Mouse (Mus musculus): ENCODE results near the gene Phactr4.
A peak's percentile ranks its signal among the peaks of the same experiment; 100 is the strongest.
"Not testable (repeated sequence)": the region's sequence is repeated elsewhere in the genome, so short reads cannot be mapped to it uniquely, and the experiment has no call there.

Phactr4 gene

DNA sequence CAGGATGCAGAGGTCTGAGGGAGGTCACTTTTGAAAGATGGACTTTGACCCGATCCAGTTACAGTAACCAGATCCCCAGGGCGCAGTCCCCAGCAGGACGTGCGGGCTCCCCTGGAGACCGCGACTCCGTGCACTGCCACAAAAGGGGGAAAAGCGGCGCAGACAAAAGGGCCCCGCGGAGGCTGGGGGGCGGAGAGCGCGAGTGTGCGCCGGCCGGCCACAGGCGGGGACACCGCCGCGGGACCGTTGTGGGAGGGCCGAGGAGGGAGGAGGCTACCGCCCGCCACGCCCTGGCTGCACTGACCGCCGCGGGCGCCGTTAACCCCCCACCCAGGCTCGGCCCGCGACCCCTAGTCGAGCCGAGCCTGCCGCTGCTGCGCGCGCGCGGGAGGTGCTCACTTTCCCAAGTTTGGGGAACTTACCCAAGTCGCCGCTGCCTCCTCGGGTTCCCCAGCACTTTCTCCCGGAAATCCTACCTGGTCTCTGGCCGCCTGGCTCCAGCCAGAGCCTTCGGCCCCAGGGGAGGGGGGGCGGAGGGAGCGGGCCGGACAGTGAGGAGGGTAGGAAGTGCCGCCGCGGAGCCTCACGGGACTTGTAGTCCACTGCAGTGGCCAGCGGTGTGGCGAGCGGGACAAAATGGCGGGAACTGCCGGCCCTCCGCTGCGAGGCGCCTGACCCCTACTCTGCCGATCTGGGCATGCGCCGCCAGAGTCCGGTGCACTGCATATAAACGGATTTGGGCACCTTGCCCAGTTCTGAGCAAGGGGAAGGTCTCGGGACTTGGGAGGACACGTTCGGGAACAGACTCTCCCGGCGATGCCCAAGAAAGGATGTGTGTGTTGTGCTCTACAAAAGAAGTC lies at the start of gene Phactr4:
TSS of gene Phactr4 (minus strand) at position 567 of the 860 bp plus-strand sequence.
- DNase-seq: peak; percentile 99

DNA sequence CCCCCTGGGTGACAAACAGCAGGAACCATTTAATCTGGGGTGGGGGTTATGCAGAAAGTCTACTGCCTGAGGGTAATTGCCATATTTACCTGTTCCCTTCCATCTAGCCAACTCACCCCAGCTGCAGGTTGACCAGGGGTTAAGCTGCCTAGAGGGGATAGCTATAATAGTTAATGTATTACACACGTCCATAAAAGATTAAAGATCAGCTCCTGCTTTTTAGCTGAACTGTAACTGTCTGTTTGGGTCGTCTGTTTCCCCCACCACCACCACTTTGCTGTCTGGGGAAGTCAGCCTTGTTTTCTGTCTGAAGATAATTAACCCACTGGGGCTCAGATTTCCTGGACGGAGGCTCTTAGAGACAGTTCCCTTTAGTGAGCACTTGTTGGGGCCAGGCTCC lies 47.6 kb upstream of the Phactr4 start:
- DNase-seq: peak; percentile 84

DNA sequence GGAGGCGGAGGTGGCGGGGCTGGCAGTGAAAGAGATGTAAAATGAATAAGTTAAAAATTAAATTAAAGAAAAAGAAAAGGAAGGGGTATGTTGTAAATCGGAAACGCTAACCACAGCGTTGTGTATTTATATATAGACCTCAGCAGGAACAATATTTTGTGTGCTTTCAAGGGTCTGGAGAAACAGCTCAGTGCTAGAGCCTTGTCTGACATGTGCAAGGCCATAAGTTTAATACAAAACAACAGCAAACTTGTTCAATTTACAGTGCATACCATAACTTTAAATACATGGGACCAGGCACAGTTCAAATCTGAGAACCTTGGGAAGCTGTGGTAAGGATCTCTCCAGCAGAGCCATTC lies 41.9 kb upstream of the Phactr4 start:
- no peak for DNase-seq

DNA sequence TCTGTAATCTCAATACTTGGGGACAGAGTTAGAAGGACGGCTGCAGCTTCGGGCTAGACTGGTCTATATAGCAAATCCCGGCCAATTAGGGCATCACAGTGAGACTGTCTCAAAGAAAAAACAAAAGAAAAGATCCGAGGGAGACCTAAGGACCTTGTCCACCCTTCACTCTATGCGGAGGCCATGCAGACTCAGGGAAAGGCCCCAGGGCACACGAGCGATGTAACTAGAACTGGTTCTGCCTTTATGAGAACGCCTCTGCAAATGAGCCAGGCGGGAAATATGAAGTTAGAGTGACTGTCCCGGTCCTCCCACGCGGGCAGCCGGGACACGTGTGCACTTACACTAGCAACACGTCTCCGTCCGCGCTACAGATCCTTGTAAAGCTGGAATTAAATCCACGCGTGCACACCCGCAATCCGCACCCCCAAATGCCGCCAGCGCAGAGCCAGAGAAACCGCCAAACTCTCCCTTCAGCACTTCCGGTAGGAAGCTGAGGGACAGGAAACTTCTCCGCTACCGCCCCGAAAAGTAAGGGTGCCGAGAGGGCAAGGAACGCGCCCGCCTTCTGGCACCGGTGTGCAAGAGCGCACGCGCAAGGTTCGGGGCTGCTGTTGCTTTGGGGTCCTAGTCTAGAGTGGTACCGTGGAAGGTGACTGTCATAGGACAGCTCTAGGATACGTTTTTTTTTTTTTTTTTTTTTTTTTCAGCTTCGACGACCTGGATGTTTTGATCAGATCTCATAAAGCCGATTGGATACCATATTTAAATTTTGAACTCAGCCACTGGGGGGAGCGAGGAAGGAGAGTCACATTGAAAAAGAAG lies 41.4 kb upstream of the Phactr4 start, which contains the start of gene Med18:
TSS of gene Med18 (minus strand) at position 492 of the 825 bp plus-strand sequence.
- DNase-seq: peak; percentile 90

DNA sequence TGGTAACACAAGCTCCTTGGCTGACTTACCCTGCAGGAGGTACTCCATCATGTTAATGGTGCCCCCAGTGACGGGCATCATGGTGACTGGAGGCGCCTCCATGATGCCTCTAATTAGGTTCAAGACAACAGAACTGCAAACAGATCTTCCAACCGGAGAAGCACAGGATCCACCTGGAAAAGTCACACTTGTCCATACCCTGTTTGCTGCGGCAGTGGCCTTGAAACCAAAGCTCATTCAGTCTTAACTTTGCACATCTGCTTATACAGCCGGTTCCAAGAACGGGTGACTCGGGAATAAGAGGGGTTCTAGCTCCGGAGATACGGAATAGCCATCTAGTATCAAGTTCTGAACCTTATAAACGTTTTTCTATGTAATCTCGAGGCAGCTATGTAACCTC lies 40.5 kb upstream of the Phactr4 start:
- no peak for DNase-seq

DNA sequence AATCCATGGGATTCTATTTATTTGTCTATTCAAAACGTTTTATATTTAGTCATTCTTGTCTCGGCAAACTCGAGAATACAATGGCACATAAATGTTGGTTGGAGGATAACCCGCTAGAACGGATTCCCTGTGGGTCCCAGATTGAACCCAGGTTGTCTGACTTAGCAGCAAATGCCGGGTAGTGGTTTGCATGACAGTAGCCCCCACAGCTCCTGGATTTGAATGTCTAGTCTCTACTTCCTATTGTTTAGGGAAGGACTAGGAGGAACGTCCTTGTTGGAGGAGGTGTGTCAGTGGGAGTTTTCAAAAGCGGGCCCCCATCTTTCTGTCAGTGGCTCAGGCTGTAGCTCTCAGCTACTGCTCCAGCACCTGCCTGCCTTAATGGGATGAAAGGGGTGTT lies 37.9 kb upstream of the Phactr4 start:
- no peak for DNase-seq

DNA sequence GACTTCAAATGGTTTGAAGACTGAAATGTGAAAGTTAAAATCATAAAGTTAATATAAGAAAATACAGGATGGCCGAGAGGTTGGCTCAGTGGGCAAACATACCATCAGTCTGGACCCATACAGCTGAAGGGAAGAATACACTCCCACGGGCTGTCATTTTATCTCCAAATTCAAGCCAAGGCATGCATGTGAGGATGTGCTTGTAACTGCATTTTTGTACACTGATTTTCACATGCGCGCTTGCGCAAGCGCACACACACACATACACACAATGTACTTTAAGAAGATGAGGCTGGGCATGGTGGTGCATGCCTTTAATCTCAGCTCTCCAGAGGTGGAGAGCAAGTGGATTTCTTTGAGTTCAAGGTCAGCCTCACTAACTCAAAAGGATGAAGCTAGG lies 33.3 kb upstream of the Phactr4 start:
- no peak for DNase-seq

DNA sequence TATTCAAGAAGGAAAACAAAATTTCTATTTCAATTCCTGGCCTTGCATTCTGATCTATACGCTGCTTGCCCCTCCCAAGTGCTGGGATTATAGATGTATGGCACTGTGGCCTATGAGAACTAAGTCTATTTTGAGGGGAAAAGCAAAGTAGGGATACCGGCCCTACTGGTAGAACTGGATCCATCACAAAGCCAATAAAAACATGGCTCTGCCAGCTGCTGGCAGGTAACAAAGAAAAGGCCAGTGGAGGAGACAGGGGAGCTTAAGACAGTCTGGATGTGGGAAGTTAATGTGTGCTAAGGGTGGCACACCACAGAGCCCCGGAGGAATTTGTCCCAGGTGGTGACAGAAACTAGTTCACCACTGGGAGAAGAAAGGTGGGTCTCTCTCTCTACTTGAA lies 32.9 kb upstream of the Phactr4 start:
- peak; percentile 52 for DNase-seq

DNA sequence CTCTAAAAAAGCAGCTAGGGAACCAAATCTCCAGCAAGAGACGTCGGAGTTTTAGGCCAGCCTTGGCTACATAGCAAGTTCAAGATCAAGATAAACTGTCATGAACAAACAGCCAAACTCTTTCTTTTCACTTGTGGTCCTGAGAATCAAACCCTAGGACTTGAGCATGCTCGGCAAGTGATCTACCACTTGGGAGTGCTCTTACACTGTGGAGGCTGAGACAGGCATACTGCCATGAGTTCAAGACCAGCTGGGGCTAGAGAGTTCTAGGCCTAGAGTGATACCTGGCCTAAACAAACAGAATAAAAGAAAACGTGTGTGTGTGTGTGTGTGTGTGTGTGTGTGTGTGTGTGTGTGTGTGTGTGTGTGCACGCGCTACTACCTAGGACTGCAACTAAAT lies 31.9 kb upstream of the Phactr4 start:
- DNase-seq: no peak

DNA sequence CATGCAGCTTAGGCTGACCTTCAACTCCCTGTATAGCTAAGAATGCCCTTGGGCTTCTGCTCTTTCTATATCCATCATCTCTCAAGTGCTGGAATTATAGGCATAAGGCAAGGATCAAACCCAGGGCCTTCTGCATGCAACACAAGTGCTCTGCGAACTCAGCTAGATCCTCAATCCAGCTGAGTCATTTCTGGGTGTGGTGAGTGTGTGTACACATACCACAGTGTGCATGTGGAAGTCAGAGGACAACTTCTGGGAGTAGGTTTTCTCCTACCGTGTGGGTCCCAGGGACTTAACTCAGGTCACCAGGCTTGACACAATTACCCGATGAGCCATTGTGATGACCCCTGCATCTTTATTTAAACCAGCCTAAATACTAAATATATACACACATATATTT lies 27.5 kb upstream of the Phactr4 start:
- no peak for DNase-seq

DNA sequence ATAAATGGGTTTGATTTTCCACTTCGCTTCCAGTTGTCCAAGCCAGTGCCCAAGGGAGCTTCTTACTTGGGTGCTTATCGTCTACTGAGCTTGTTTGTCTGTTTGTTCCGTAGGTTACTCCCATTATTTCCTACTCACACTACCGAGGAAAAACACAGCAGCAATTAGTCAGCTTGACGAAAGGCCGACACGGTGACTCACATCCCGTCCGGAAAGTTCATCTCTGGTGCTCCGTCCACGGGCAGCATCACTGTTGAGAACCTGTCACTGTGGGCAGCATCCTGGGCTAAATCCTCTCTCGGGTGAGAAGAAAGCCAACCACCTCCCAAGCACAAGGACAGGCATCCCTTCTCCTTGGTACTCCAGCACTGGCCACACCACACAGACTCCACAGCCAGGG lies 23.8 kb upstream of the Phactr4 start:
- peak; percentile 26 for DNase-seq

DNA sequence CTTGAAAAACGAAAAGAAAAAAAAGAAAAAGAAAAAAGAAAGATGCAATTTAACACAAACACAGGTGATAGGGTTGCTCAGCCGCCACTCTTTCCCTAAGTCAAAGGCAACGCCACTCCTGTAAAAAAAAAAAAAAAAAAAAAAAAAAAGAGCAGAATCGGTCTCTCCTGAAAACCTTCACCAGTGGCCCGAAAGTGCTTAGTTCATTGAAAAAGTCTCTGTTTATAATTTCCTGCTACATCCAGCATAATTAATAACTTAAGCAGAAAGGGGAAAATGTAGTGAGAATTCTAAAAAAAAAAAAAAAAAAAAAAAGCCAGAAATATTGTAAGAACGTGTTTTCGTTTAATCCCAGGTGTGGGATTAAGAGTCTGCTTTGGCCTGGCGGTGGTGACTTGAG lies 22.2 kb upstream of the Phactr4 start:
- DNase-seq: no peak

DNA sequence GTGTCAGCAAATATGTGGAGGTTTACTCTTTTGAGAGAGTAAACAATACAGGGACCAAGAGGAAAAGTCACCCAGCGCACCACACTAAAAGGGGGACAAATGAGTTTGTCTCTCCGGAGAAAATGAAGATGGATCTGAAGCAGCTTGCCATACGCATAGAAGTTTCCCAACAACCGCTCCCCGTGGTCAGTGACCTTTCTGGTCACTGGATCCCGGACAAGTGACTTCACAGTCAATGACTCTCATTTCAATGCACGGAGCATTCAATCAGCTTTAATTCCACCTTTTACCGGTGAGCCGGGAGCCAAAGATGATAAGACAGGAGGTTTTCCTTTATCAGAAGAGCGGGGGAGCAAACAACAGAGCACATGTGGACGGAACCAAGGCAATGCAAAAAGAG lies 15.6 kb upstream of the Phactr4 start:
- DNase-seq: no peak

DNA sequence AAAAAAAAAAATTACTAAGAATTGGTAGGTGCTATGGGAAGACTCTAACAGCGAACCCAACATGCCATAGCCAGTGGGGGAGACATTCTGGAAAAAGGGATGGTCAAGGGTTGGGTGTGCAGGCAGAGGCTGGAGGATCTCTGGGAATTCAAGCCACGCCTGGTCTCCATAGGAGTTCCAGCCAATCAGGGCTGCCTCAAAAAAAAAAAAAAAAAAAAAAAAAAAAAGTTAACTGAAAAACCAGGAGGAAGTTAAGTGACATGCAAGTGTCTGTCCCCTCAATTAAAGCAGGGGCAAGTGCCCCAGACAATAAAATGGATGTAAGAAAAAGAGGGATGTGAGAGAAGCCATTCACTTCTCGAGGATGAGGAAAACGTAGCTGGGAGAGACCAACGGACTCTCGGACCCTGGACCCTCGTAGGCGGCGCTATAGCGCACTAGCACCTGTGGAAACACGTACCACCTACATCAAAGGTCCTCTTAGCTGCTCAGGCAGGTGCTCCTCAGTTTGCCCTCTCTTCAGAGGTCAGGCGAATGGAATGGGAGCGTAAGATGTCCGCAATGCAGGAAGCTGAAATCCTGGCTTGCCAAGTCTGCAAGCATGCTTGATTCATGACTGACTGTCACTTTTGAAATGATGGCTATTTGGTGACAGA lies 10.6 kb upstream of the Phactr4 start:
- no peak for DNase-seq

DNA sequence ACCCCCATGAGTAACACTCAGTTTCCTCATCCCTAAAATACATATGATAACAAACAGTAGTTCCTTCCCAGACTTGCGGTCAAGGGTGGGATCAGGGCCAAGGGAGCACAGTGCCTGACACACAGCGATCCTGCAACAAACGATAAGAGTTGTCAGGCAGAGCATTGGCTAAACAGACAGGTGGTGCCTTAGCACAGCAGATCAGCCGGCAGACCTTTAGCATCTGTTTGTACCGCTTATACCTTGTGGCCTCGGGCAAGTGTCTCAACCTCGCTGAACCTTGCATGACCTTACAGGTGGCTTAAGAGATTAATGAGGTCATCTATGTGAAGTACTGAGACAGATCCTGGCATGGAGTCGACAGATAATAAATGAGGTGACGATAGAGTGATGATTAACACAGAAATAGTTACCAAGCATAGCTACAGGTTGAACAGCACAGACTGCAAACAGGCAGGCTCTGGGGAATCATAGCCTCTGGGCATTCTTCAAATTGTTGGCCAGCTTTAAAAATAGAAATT lies 5.8 kb upstream of the Phactr4 start:
- no peak for DNase-seq

DNA sequence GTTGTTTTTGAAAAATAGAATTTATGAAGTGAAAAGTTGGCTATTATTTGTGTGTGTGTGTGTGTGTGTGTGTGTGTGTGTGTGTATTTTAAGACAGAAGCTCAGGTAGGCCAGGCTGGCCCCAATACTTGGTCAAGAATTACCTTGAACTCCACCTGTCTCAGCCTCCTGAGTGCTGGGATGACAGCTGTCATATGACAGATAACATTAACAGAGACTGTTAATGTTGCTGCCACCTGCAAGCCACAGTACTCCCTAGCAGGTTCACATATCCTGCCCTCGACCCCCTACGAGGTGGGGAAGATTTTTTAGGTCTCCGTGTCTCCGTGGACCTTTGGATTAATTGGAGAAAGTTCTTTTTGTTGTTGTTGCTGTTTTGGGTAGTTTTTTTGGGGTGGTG lies 5.2 kb upstream of the Phactr4 start:
- no peak for DNase-seq

DNA sequence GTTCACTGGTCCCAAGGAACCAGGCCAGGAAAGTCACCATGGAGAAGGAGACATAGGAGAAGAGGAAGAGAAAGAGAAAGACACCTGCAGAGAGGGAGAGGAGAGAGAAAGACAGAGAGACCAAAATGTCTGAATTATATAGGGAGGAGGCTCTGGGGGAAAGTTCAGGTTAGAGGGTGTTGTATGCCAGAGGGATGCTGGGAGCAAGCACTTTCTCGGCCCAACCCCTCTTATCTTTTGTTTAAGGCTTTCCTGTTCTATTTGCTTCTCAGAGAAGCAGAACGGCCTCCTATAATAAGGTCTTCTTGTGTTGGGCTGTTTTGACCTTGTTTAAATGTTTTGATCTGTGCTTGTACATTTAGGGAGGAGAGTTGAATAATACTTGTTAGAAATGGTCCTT lies 3.7 kb upstream of the Phactr4 start:
- no peak for DNase-seq

DNA sequence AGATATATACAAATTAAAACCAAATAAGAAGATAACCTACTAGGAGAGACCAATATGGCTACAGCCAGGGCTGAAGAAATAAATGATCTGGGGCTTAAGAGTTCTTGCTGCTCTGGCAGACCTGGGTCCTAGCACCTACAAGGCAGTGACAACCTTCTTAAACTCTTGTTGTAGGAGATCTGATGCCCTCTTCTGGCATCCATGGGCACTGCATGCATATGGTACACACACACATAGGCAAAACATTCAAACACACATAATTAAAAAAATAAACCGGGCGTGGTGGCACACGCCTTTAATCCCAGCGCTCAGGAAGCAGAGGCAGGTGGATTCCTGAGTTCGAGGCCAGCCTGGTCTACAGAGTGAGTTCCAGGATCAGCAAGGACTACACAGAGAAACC lies 2.5 kb upstream of the Phactr4 start:
- DNase-seq: no peak

DNA sequence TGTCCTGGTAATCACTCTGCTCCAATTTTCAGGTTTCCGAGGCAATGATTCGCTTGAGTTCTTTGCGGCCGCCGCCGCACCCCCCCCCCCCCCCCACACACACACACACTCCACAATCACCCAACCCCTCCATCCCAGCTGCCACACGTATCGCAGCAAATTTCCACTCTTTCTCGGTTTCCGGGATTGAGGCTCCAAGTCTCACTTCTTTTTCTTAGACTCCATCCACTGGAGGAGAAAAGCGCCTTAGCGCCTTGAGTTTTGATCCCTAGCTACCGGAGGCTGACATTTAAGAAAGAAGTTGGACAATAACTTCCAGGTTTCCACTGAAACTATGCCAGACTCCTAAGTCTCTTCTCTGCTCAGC lies 750 bp downstream of the Phactr4 start:
- no peak for DNase-seq

DNA sequence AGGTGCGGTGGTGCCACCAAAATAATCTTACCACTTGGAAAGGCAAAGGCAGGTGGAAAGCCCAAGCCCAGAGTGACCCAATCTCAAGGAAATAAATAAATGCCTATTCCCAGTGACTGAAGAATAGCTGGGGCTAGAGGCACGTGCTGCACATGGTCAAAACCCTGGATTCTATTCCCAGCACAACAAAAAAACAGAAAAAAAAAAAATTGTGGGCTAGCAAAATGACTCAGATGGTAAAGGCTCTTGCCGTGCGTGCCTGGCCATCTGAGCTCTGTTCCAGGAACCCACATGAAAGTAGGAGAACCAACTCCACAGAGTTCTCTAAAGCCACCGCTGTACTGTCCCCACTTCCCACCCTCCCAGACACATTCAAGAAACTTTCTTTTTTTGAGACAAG lies 1.8 kb downstream of the Phactr4 start:
- no peak for DNase-seq

DNA sequence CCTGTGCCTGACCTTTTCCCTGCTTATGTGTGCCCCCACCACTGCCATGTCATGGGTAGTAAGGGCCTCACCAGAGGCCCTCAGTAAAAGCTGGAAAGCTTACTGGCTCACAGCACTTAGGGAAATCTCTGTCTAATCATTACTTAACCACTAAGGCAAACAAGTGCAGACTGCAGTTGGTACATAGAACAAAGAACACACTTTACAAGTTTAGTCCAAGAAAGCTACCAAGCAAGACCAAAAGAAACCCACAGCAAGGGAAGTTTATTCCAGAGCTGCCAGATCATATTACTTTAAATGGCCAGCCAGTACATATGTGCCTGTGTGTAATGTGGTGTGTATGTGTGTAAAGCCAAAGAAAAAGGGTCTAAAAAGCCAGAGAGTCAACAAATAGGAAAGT lies 6.3 kb downstream of the Phactr4 start:
- DNase-seq: peak; percentile 59

DNA sequence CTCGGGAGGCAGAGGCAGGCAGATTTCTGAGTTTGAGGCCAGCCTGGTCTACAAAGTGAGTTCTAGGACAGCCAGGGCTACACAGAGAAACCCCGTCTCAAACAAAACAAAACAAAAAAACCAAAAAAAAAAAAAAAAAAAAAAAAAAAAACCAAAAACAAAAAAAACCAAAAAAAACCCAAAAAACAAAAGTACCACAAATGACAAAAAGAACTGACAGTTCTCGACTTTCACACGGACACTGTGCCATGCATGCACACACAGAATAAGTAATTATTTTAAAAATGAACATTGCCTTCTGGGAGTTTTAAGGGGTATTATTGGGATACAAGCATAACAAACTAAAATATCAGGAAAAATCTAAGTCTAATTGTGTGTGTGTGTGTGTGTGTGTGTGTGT lies 9.0 kb downstream of the Phactr4 start:
- not testable (repeated sequence) for DNase-seq

DNA sequence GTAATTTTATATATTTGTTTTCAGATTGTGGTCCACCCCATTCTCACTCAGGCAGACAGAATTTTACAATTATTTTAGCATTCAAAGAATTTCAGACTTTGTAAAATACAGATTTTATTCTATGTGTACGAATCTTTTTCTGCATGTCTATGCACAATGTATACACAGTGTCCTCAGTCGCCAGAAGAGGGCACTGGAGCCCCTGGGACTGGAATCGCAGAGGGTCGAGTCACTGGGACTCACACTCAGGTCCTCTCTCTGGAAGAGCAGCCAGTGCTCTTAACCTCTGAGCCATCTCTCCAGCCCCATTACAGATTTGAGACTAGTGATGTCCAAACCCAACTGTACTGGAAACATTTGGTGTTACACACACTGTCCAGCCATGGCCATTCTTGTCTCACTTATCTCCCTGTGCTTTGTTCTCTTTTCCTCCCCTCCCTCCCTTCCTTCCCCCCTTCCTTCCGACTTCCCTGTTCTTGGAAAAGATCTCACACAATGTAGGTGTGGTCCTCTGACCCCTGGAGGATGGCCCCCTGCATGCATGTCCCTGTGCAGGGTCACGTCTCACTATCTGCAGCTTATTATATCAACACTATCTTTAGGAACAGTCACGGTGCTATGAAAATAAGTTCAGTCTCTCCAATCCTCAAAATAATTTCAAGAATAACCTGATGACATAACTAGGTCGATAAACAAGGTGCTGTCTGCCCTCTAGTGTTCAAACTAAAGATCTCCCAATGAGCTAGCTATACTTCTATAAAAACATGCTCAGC lies 10.8 kb downstream of the Phactr4 start:
- DNase-seq: no peak

Data from kidney, adult 11 months (tissue).